Mouse (Mus musculus): ENCODE measurements around the gene Zan. TPM values are rescaled to one million over a fixed set of nuclear protein-coding genes. Genes with fewer than 3 reads are reported as not detected.
A peak's percentile ranks its signal among the peaks of the same experiment; 100 is the strongest.

Gene Zan
- 0.07 and 0.11 TPM in 2 replicates for polyA plus RNA-seq (2015; fragmentation: Nextera tagmentation; extraction: Ambion mirVana)

DNA sequence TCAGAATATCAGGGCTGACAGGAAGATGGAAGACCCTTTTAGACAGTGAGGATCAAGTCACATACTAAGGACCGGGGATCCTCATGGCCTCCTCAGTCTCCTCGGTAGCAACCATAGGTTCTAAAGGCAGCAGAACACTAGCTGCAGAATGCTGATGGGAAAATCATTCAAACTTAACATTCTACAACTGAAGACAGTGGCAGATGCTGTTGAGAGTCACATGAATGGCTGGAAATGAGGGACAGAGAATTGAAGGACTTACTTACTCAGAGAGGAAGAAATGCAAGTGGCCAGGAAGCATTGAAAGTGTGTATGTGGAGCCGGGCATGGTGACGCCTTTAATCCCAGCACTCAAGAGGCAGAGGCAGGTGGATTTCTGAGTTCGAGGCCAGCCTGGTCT, at the start of gene Zan:
TSS of gene Zan (minus strand) at position 101 of the 400 bp plus-strand sequence.
- no peak for ATAC-seq (ENCODE audit: low read depth)
- Histone ChIP-seq H3K9ac (ENCODE audit: low read depth, low read length) (no peak within 1 kb of the TSS), H3K27ac (ENCODE audit: low read length) (no peak within 1 kb of the TSS), H3K27me3 (ENCODE audit: control insufficient read depth, insufficient read depth, low read depth, low read length) (no peaks in the 10 kb centered on the region), H3K9me3 (replicated peaks; ENCODE audit: control insufficient read depth, low read length) (no peaks in the 10 kb centered on the region), H3K4me1 (ENCODE audit: control insufficient read depth, low read depth, low read length) (no peaks in the 10 kb centered on the region), H3K36me3 (ENCODE audit: control insufficient read depth, insufficient read depth) (no peaks in the 10 kb centered on the region), H3K4me3 (ENCODE audit: low read depth, low read length) (no peak within 1 kb of the TSS), H3K4me2 (ENCODE audit: low read depth, low read length) (no peak within 1 kb of the TSS)
- WGBS (ENCODE audit: insufficient replicate concordance), result 58% methylated on average over 5 of the region's 5 CpGs

DNA sequence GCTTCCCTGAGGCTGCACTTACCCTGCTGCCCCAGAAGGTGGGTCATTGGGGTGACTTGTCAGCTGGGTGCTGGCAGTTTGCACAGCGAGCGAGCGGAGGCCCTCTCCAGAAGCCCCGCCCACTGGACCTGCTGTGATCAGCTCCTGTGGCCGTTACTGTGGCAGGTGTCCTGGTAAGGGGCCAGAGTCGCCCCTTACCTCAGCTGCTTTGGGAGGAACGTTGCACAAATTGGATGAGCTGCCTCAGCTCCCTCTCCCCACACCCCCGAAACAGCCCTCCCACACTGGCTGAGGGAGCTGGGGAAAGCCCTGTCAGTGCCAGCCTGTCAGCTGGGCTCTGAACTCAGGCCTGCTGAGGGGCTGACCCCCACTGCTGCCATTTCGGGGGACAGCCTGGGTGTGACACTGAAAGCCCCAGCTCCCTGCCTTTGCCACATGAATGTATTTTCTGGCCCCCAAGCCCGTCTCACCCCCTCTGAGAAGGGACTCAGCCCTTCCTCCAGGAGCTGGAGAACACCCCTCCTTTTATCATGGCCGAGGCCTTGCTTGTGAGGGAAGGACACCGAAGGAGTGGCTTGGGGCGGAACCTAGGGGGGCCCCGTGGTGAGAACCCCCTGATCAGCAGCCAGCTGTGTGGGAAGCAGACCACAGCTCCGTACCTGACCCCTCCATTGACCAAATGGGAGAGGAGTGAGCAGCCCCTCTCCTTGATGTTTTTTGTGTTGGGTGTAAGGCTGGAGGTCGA, 49.5 kb upstream of the Zan start:
- Histone ChIP-seq H3K4me2 (ENCODE audit: low read depth, low read length) (no peak overlapping the region), H3K27me3 (ENCODE audit: control insufficient read depth, insufficient read depth, low read depth, low read length) (no peaks in the 10 kb centered on the region), H3K36me3 (ENCODE audit: control insufficient read depth, insufficient read depth) (peaks cover 67% of the 10 kb centered on the region), H3K9ac (ENCODE audit: low read depth, low read length) (no peak overlapping the region), H3K4me3 (ENCODE audit: low read depth, low read length) (no peak overlapping the region), H3K27ac (ENCODE audit: low read length) (peak overlapping the region; percentile 26; the same call in 1 of the 2 replicates), H3K9me3 (replicated peaks; ENCODE audit: control insufficient read depth, low read length) (no peaks in the 10 kb centered on the region), H3K4me1 (ENCODE audit: control insufficient read depth, low read depth, low read length) (peaks cover 29% of the 10 kb centered on the region)
- WGBS (ENCODE audit: insufficient replicate concordance), result 34% methylated on average over 16 of the region's 16 CpGs
- ATAC-seq (ENCODE audit: low read depth), result peak; percentile 42

DNA sequence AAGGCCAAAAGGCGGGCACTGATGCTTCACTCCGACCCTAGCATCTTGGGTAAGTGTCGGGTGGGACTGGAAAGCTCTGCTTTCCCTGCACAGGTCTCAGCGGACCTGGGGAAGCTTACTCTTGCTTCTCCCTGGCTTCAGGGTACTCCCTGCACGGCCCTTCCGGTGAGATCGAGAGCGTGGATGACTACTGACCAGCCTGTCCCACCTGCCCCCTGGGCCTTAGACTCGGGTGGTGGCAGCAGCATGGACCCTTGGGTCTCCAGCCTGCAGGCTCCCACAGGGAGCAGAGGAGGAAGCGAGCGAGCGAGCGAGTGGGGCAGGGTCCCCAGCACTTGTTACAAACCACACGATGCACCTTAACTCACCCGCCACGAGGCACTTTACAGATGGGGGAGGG, 48.6 kb upstream of the Zan start:
- Histone ChIP-seq H3K36me3 (ENCODE audit: control insufficient read depth, insufficient read depth) (peaks cover 74% of the 10 kb centered on the region), H3K4me3 (ENCODE audit: low read depth, low read length) (no peak overlapping the region), H3K27me3 (ENCODE audit: control insufficient read depth, insufficient read depth, low read depth, low read length) (no peaks in the 10 kb centered on the region), H3K4me2 (ENCODE audit: low read depth, low read length) (no peak overlapping the region), H3K9ac (ENCODE audit: low read depth, low read length) (no peak overlapping the region), H3K9me3 (replicated peaks; ENCODE audit: control insufficient read depth, low read length) (no peaks in the 10 kb centered on the region), H3K27ac (ENCODE audit: low read length) (no peak overlapping the region), H3K4me1 (ENCODE audit: control insufficient read depth, low read depth, low read length) (peaks cover 21% of the 10 kb centered on the region)
- 74% methylated on average over 16 of the region's 16 CpGs for WGBS (ENCODE audit: insufficient replicate concordance)
- no peak for ATAC-seq (ENCODE audit: low read depth)

DNA sequence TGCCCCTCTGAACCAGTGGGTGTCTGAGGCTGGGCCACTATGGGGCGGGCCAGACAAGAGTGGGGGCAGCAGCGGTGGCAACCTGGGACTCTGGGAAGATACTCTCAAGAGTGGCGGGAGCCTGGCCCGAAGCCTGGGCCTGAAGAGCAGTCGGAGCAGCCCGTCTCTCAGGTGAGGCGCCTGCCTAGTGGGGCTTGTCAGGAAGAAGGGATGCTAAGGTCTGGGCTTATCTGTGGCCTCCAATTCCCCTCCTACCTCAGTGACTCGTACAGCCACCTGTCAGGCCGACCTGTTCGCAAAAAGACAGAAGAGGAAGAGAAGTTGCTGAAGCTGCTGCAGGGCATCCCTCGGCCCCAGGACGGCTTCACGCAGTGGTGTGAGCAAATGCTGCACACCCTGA, 47.8 kb upstream of the Zan start:
- Histone ChIP-seq H3K4me3 (ENCODE audit: low read depth, low read length) (no peak overlapping the region), H3K9ac (ENCODE audit: low read depth, low read length) (no peak overlapping the region), H3K36me3 (ENCODE audit: control insufficient read depth, insufficient read depth) (peaks cover 77% of the 10 kb centered on the region), H3K27ac (ENCODE audit: low read length) (no peak overlapping the region), H3K4me1 (ENCODE audit: control insufficient read depth, low read depth, low read length) (peaks cover 13% of the 10 kb centered on the region), H3K27me3 (ENCODE audit: control insufficient read depth, insufficient read depth, low read depth, low read length) (no peaks in the 10 kb centered on the region), H3K9me3 (replicated peaks; ENCODE audit: control insufficient read depth, low read length) (no peaks in the 10 kb centered on the region), H3K4me2 (ENCODE audit: low read depth, low read length) (no peak overlapping the region)
- 82% methylated on average over 13 of the region's 13 CpGs for WGBS (ENCODE audit: insufficient replicate concordance)
- ATAC-seq (ENCODE audit: low read depth), result no peak

DNA sequence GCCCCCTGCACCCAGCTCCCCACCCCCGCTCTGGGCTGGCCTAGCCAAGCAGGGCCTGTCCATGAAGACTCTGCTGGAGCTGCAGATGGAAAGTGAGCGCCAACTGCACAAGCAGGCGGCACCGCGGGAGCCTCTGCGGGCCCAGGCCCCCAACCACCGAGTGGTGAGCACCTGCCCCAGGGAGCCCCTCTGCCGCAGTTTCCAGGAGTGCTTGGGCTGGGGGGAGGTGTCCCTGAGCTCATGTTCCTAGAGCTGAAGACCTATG, 47.3 kb upstream of the Zan start:
- Histone ChIP-seq H3K9me3 (replicated peaks; ENCODE audit: control insufficient read depth, low read length) (no peaks in the 10 kb centered on the region), H3K27me3 (ENCODE audit: control insufficient read depth, insufficient read depth, low read depth, low read length) (no peaks in the 10 kb centered on the region), H3K4me1 (ENCODE audit: control insufficient read depth, low read depth, low read length) (peaks cover 11% of the 10 kb centered on the region), H3K4me3 (ENCODE audit: low read depth, low read length) (no peak overlapping the region), H3K27ac (ENCODE audit: low read length) (no peak overlapping the region), H3K4me2 (ENCODE audit: low read depth, low read length) (no peak overlapping the region), H3K36me3 (ENCODE audit: control insufficient read depth, insufficient read depth) (peaks cover 77% of the 10 kb centered on the region), H3K9ac (ENCODE audit: low read depth, low read length) (no peak overlapping the region)
- no peak for ATAC-seq (ENCODE audit: low read depth)
- 70% methylated on average over 8 of the region's 8 CpGs for WGBS (ENCODE audit: insufficient replicate concordance)

DNA sequence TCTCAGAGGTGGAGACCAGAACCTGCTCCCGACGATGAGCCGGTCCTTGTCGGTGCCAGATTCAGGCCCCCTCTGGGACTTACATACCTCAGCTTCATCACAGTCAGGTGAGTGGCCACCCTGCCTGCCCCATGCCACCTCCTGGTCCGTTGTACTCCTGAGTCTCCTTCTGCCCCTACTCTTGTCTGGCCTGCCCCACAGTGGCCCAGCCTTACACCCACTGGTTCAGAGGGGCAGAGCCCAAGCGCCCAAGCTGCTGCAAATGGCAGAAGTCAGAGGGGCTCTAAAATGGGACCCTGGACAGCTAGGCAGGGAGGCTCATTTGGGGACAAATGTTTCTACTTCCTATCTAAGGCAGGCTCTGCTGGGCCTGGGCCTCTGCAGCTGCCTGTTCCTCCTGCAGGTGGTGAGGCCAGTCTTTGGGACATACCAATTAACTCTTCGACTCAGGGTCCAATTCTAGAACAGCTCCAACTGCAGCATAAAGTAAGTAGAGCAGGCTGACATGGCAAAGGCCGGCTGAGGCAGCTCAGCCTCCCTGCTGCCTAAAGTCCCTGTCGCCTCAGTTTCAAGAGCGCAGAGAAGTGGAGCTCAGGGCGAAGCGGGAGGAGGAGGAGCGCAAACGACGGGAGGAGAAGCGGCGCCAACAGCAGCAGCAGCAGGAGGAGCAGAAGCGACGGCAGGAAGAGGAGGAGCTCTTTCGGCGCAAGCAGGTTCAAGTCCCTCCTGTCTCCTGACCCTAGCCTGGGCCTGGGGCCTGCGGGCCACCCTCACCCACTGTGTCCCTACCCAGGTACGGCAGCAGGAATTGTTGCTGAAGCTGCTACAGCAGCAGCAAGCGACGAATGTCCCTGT, 46.8 kb upstream of the Zan start:
- Histone ChIP-seq H3K4me3 (ENCODE audit: low read depth, low read length) (no peak overlapping the region), H3K27me3 (ENCODE audit: control insufficient read depth, insufficient read depth, low read depth, low read length) (no peaks in the 10 kb centered on the region), H3K9me3 (replicated peaks; ENCODE audit: control insufficient read depth, low read length) (no peaks in the 10 kb centered on the region), H3K4me2 (ENCODE audit: low read depth, low read length) (no peak overlapping the region), H3K9ac (ENCODE audit: low read depth, low read length) (no peak overlapping the region), H3K4me1 (ENCODE audit: control insufficient read depth, low read depth, low read length) (peaks cover 11% of the 10 kb centered on the region), H3K27ac (ENCODE audit: low read length) (no peak overlapping the region), H3K36me3 (ENCODE audit: control insufficient read depth, insufficient read depth) (peaks cover 73% of the 10 kb centered on the region)
- 82% methylated on average over 25 of the region's 25 CpGs for WGBS (ENCODE audit: insufficient replicate concordance)
- ATAC-seq (ENCODE audit: low read depth), result no peak

DNA sequence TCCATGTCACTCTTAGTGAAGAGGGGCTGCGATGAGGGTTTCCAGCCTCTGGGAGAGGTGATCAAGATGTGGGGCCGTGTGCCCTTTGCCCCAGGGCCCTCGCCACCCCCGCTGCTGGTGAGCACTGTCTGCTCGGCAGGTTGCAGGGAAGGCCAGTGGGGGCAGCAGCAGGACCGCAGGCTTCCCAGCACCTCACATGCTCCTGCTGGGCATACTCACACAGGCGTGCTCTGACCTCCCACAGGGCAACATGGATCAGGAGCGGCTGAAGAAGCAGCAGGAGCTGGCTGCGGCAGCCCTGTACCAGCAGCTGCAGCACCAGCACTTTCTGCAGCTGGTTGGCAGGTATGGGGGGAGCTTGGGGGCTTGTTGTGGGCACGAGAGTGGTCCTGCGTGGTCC, 45.8 kb upstream of the Zan start:
- Histone ChIP-seq H3K27me3 (ENCODE audit: control insufficient read depth, insufficient read depth, low read depth, low read length) (no peaks in the 10 kb centered on the region), H3K9me3 (replicated peaks; ENCODE audit: control insufficient read depth, low read length) (no peaks in the 10 kb centered on the region), H3K4me3 (ENCODE audit: low read depth, low read length) (no peak overlapping the region), H3K36me3 (ENCODE audit: control insufficient read depth, insufficient read depth) (peaks cover 64% of the 10 kb centered on the region), H3K9ac (ENCODE audit: low read depth, low read length) (no peak overlapping the region), H3K4me1 (ENCODE audit: control insufficient read depth, low read depth, low read length) (peaks cover 8% of the 10 kb centered on the region), H3K27ac (ENCODE audit: low read length) (no peak overlapping the region), H3K4me2 (ENCODE audit: low read depth, low read length) (no peak overlapping the region)
- ATAC-seq (ENCODE audit: low read depth), result no peak
- WGBS (ENCODE audit: insufficient replicate concordance), result 84% methylated on average over 11 of the region's 11 CpGs

DNA sequence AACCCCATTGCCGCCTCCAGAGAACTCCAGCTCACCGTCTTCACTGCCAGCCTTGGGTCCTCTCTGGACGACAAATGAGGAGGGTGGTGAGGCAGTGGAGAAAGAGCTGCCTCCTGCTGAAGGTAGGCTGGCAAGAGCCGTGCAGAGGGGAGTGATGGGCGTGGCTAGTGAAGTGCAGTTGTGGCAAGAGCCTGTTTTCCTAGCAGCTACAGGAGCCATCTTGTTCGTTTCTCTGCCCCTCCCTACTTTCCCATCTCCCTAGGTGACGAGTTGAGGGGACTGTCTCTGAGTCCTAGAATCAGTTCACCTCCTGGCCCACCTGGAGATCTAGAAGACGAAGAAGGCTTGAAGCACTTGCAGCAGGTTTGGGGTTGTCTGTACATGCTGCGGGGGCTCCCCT, 45.0 kb upstream of the Zan start:
- peaks cover 8% of the 10 kb centered on the region for H3K4me1 ChIP-seq (ENCODE audit: control insufficient read depth, low read depth, low read length)
- H3K36me3 ChIP-seq (ENCODE audit: control insufficient read depth, insufficient read depth), result peaks cover 58% of the 10 kb centered on the region
- H3K4me2 ChIP-seq (ENCODE audit: low read depth, low read length), result no peak overlapping the region
- H3K27me3 ChIP-seq (ENCODE audit: control insufficient read depth, insufficient read depth, low read depth, low read length), result no peaks in the 10 kb centered on the region
- H3K27ac ChIP-seq (ENCODE audit: low read length), result no peak overlapping the region
- H3K9me3 ChIP-seq (replicated peaks; ENCODE audit: control insufficient read depth, low read length), result no peaks in the 10 kb centered on the region
- ATAC-seq (ENCODE audit: low read depth), result no peak
- H3K9ac ChIP-seq (ENCODE audit: low read depth, low read length), result no peak overlapping the region
- 59% methylated on average over 9 of the region's 9 CpGs for WGBS (ENCODE audit: insufficient replicate concordance)
- H3K4me3 ChIP-seq (ENCODE audit: low read depth, low read length), result no peak overlapping the region
